Mouse (Mus musculus) kidney, postnatal 0 days (tissue): ENCODE results near the gene Rgl1. TPM values are rescaled to one million over a fixed set of nuclear protein-coding genes. Genes with fewer than 3 reads are reported as not detected.

Experiments used
- ATAC-seq: fragments of 200-750 bp; cut with Nextera tagmentation; replicated peaks from 2 replicates; pipeline ENCODE4 v1.8.0; 2017; ENCODE audit warnings: low read depth, moderate number of reproducible peaks, moderate TSS enrichment, moderate library complexity; ENCODE audit not compliant: low FRiP score
- DNase-seq: peaks from one replicate; pipeline ENCODE4 v3.0.0-alpha.2; 2016; ENCODE audit warnings: low spot score
- H3K27ac ChIP-seq: fragments of 300-500 bp; sonication (generic); 2 replicates; pipeline ENCODE4 v1.5.1; 2014; ENCODE audit warnings: mild to moderate bottlenecking
- H3K27me3 ChIP-seq: fragments of 300-500 bp; sonication (generic); 2 replicates; pipeline ENCODE4 v1.6.1; 2014; ENCODE audit warnings: low read length, mixed read lengths; ENCODE audit not compliant: insufficient read depth
- H3K36me3 ChIP-seq: fragments of 300-500 bp; sonication (generic); 2 replicates; pipeline ENCODE4 v1.6.1; 2014; ENCODE audit warnings: low read length, mixed read lengths; ENCODE audit not compliant: insufficient read depth
- H3K4me1 ChIP-seq: fragments of 300-500 bp; sonication (generic); replicated peaks from 2 replicates; pipeline ENCODE4 v1.6.1; 2014; ENCODE audit warnings: antibody characterized with exemption, low read length, mixed read lengths; ENCODE audit not compliant: insufficient read depth
- H3K4me2 ChIP-seq: fragments of 300-500 bp; sonication (generic); 2 replicates; pipeline ENCODE4 v1.6.1; 2014; ENCODE audit warnings: mild to moderate bottlenecking, low read length, moderate library complexity, mixed read lengths
- H3K4me3 ChIP-seq: fragments of 300-500 bp; sonication (generic); replicated peaks from 2 replicates; pipeline ENCODE4 v1.5.1; 2014; ENCODE audit warnings: low read depth, low read length
- H3K9ac ChIP-seq: fragments of 300-500 bp; sonication (generic); 2 replicates; pipeline ENCODE4 v1.6.1; 2014; ENCODE audit warnings: low read depth, low read length
- H3K9me3 ChIP-seq: fragments of 300-500 bp; sonication (generic); replicated peaks from 2 replicates; pipeline ENCODE4 v1.6.1; 2016; ENCODE audit warnings: low read length, inconsistent platforms, mixed read lengths
- CTCF ChIP-seq: IDR thresholded peaks from 2 replicates; pipeline ENCODE4 v1.5.1; 2016; ENCODE audit warnings: antibody characterized with exemption, low read depth, mild to moderate bottlenecking, moderate library complexity
- WGBS: fragments of 180-500 bp; shearing (Covaris S2); extraction: QIAGEN DNeasy Blood & Tissue Kit; methylation state at CpG from one replicate; pipeline ENCODE4 v1.1.7; 2014; 5-methylcytosine and 5-hydroxymethylcytosine counted together
- polyA plus RNA-seq: library from polyadenylated mRNA; unstranded; fragments of >200 nt; fragmentation: Nextera tagmentation; extraction: Ambion mirVana; gene quantifications from 2 replicates; pipeline ENCODE4 v1.2.1, GENCODE M21; 2015

The Rgl1 gene
- polyA plus RNA-seq, 1 experiment from 2014 or later = 59.4 TPM

GRCm38 (mm10) chr1:152592609-152593008, 173.5 kb downstream of the Rgl1 start:
- H3K4me2 ChIP-seq = no peak overlapping the region
- WGBS = 86% methylated on average over 6 of the region's 6 CpGs
- H3K4me3 ChIP-seq = no peak overlapping the region
- H3K4me1 ChIP-seq = peaks cover 9% of the 10 kb centered on the region; the same call in 1 of the 2 replicates
- DNase-seq (no peak), ATAC-seq (no peak)
- no peaks in the 10 kb centered on the region for H3K9me3 ChIP-seq
- no peaks in the 10 kb centered on the region for H3K27me3 ChIP-seq
- no peak for TF ChIP-seq CTCF
- no peak overlapping the region for H3K9ac ChIP-seq
- no peak overlapping the region for H3K27ac ChIP-seq
- no peaks in the 10 kb centered on the region for H3K36me3 ChIP-seq

DNA sequence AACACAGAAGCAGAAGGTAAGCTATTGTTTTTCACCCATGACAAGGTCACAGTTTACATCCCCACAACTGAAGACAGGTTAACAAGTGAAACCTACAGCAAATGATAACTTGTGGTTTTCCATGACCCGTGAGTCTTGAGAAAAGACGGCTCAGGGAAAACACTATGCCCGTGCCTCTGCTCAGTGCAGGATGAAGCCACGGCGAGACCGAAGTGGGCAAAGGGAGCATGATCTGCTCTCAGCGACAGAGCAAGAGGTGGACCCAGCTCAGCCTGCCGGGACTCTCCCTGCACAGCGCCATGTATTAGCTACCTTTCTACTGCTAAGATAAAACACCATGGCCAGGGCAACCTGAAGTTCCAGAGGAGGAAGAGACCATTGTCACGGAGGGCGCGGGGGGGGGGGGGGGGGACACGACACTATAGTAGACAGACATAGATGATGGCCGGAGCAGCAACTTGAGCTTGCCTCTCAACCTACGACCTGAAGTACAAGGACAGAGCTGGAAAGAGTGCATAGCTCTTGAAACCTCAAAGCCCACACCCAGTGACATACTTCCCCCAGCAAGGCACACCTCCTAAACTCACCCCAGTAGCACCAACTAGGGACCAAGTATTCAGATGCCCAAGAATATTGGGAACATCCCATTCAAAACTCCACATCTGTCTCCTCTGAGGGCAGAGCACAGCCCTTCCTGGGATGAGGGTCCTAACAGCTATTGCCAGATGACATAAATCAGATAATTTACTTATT, 174.2 kb downstream of the Rgl1 start:
- DNase-seq (no peak), ATAC-seq (no peak)
- peaks cover 9% of the 10 kb centered on the region; the same call in 1 of the 2 replicates for H3K4me1 ChIP-seq
- no peak overlapping the region for H3K4me3 ChIP-seq
- H3K27me3 ChIP-seq = no peaks in the 10 kb centered on the region
- H3K9me3 ChIP-seq = no peaks in the 10 kb centered on the region
- 85% methylated on average over 15 of the region's 15 CpGs for WGBS
- no peak for TF ChIP-seq CTCF
- H3K27ac ChIP-seq = no peak overlapping the region
- H3K4me2 ChIP-seq = no peak overlapping the region
- no peaks in the 10 kb centered on the region for H3K36me3 ChIP-seq
- no peak overlapping the region for H3K9ac ChIP-seq

DNA sequence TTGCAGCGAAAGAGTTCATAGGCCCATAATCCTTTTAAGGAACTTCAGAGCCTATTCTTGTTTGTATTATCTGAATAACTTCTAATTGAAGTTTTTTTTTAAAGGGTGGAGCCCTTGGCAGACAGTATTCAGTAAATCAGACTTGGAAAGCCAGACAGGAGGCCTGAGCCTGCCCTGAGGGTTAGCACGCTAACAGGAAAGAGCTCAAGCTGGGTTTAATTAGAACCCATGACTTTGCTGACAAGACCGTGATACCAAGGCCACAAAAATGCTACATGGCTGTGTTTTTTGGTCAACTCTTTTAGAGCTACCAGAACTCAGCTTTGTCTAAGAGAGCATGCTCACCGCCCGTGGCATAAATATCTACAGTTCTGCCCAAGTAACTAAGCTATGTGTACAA, 175.8 kb downstream of the Rgl1 start:
- H3K4me1 ChIP-seq = peaks cover 5% of the 10 kb centered on the region; the same call in 1 of the 2 replicates
- H3K27ac ChIP-seq = no peak overlapping the region; the same call in 1 of the 2 replicates
- H3K9ac ChIP-seq = no peak overlapping the region
- H3K4me2 ChIP-seq = no peak overlapping the region
- DNase-seq (no peak), ATAC-seq (no peak)
- no peaks in the 10 kb centered on the region for H3K9me3 ChIP-seq
- H3K36me3 ChIP-seq = 0 out of 2 replicates have a peak, but pooled peaks cover 4% of the 10 kb centered on the region
- WGBS = 62% methylated on average over 5 of the region's 5 CpGs
- H3K27me3 ChIP-seq = no peaks in the 10 kb centered on the region
- H3K4me3 ChIP-seq = no peak overlapping the region
- TF ChIP-seq CTCF = no peak

GRCm38 (mm10) chr1:152589331-152589935, 176.7 kb downstream of the Rgl1 start:
- peak overlapping the region; percentile 37 for H3K4me2 ChIP-seq
- peak; percentile 76 for DNase-seq

DNA sequence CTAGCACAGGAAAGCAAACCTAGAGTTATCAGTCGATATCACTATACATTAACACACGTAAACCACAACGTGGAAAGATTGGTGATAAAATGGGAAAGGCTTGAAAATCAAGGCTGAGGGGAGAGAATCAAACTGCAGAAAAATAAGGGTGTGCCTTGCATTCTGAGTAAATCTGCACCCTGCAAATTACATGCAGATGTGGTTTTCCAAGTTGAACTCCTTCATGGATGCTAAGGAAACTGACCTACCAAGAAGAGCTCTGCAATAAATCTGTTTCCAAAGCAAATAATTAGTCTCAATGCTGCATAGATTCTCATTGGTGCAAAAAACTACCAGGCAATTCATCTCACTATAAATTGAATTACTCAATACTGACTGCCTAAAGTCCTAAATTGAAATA, 178.7 kb downstream of the Rgl1 start:
- no peaks in the 10 kb centered on the region for H3K9me3 ChIP-seq
- DNase-seq (no peak), ATAC-seq (no peak)
- H3K4me2 ChIP-seq = no peak overlapping the region
- 67% methylated on average over 3 of the region's 3 CpGs for WGBS
- H3K4me1 ChIP-seq = peaks cover 5% of the 10 kb centered on the region
- H3K9ac ChIP-seq = no peak overlapping the region
- no peak overlapping the region for H3K4me3 ChIP-seq
- no peak for TF ChIP-seq CTCF
- H3K27me3 ChIP-seq = no peaks in the 10 kb centered on the region
- H3K27ac ChIP-seq = no peak overlapping the region
- H3K36me3 ChIP-seq = 0 out of 2 replicates have a peak, but pooled peaks cover 4% of the 10 kb centered on the region

More at GRCm38 (mm10) chr1:152589331-152589935, 176.7 kb downstream of the Rgl1 start:
- H3K4me3 ChIP-seq = no peak overlapping the region
- no peak for TF ChIP-seq CTCF
- H3K4me1 ChIP-seq = peaks cover 5% of the 10 kb centered on the region
- 0 out of 2 replicates have a peak, but pooled peaks cover 4% of the 10 kb centered on the region for H3K36me3 ChIP-seq
- H3K9ac ChIP-seq = no peak overlapping the region
- H3K9me3 ChIP-seq = no peaks in the 10 kb centered on the region
- H3K27ac ChIP-seq = peak overlapping the region; percentile 14
- no peaks in the 10 kb centered on the region for H3K27me3 ChIP-seq
- WGBS = 15% methylated on average over 9 of the region's 9 CpGs
- ATAC-seq = no peak

GRCm38 (mm10) chr1:152585385-152585984, 180.7 kb downstream of the Rgl1 start:
- TF ChIP-seq CTCF = no peak
- Histone ChIP-seq H3K9me3 (no peaks in the 10 kb centered on the region), H3K4me1 (peaks cover 10% of the 10 kb centered on the region), H3K36me3 (0 out of 2 replicates have a peak, but pooled peaks cover 4% of the 10 kb centered on the region), H3K27me3 (no peaks in the 10 kb centered on the region), H3K9ac (no peak overlapping the region), H3K4me2 (no peak overlapping the region), H3K4me3 (no peak overlapping the region), H3K27ac (no peak overlapping the region)
- DNase-seq (no peak), ATAC-seq (no peak)
- 67% methylated on average over 7 of the region's 7 CpGs for WGBS
